Mouse (Mus musculus): ENCODE data around the gene Nr4a1.

- TF ChIP-seq CTCF (IDR thresholded peaks at IDR 0.05; ENCODE audit: low read depth, low read length): no peak
- no peak for TF ChIP-seq GATA1 (IDR thresholded peaks at IDR 0.05; ENCODE audit: borderline replicate concordance, low read length)
- no peak for TF ChIP-seq TAL1 (conservative IDR thresholded peaks at IDR 0.05; ENCODE audit: low read depth, low read length)
- no peak for TF ChIP-seq POLR2AphosphoS5 (IDR thresholded peaks at IDR 0.05; ENCODE audit: insufficient replicate concordance, low read depth, low read length)
Observed at GRCm38 (mm10) chr15:101230503-101230902, 23.6 kb upstream of the Nr4a1 start.
